Mouse (Mus musculus): Measurements from ENCODE around the gene Chrnb1.

Gene Chrnb1

DNA sequence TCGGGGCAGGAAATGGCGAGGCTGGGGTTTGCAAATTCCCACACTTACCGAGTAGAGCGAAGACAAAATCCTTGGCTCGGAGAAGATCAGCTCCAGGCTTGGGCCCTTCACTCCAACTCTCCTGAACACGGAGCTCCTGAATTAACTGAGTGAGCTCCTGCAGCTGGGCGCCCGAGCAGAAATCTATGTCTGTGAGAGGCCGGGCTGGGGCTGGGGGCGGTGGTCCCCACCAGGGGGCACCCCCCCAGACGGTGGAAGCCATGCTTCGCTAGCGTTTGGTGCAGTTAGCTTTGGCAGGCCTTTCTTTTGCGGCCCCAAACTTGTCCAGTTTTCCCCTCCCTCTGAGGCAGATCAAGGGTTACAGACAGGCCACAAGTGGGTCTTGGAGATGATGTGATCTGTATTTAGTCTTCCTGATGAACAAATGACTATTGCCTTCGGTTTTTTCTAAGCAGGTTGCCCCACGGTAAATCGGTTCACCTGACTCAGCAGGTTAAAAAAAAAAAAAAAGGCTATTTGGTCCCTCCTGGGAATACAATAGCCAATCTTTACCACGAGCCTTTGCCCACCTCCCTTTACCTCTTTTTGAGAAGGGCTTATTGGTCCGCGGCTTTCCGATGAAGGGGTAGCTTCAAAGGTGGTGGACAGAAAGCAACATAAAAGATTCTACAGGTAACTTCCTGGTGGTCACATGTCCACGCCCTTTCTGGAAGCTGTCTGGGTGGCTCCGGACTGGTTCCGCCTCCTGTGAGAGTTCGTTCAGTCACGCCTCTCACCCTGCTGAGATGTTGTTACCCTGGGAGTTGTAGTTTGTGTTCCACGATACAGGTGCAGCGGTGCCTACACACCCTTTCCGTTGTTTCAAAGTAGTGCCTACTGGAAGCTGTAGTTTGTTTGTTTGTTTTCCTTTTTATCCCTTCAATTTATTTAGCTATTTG, 9.5 kb upstream of the Chrnb1 start, which contains the start of gene Tmem102:
Tmem102 (minus strand) TSS at position 653 of the 938 bp plus-strand sequence.
- DNase-seq (ENCODE audit: low read depth, low spot score): no peak

GRCm38 (mm10) chr11:69804652-69804940, 8.9 kb upstream of the Chrnb1 start:
- DNase-seq (ENCODE audit: low read depth, low spot score): no peak

GRCm38 (mm10) chr11:69803786-69804651, 8.3 kb upstream of the Chrnb1 start:
- peak; percentile 33 for DNase-seq (ENCODE audit: low read depth, low spot score)

GRCm38 (mm10) chr11:69803328-69803727, 7.6 kb upstream of the Chrnb1 start:
- DNase-seq (ENCODE audit: low read depth, low spot score): no peak

DNA sequence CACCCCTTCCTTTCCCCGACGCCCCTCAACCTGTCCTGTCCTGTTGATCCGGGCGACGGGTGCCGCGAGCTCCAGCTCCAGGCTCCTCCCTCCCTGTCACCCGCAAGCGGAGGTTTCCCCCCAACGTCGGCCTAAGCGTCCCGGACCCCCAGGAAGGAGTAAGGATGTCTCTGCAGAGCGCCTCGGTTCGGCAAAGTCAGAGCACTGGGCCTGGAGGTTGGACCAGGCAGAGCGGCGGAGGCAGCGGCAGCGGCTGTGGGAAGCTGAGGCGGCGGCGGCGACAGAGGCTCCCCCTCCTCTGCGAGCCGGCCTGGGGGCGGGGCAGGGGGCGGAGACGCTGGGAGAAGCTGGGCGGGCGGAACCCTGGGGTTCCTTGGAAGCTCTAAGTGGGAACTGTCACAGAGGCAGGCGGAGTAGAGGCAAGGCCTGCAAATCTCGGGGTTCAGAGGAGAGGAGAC, 6.9 kb upstream of the Chrnb1 start:
- no peak for DNase-seq (ENCODE audit: low read depth, low spot score)

DNA sequence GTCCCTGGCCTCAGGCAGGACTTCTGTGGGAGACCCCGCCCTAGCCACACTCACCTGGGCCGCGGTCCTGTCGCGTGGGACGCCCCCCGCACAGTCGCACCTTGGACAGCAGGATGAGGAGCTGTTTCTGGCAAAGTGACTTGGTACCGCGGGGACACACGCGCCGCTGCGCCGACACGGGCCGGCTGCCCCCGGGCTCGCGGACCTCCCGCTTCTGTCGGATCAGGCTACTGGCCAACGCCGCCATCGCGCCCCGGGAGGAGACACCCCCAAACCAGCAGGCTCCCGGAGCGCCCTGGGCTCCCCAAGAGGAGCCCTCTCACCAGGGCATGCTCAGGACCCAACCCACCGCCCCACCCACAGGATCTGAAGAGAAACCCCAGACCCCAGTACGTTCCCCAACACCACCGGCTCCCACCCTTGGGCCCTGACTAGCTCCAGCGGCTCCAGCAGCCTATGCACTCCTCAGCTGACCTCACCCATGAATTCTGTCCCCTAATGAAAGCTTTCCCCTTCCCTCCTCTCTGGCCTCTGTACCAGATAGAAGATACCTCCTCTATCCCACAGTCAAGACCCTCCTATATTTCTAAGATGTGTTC, 5.7 kb upstream of the Chrnb1 start, which contains the start of gene Fgf11:
Fgf11 (minus strand) TSS at position 479 of the 599 bp plus-strand sequence.
- DNase-seq (ENCODE audit: low read depth, low spot score): no peak

DNA sequence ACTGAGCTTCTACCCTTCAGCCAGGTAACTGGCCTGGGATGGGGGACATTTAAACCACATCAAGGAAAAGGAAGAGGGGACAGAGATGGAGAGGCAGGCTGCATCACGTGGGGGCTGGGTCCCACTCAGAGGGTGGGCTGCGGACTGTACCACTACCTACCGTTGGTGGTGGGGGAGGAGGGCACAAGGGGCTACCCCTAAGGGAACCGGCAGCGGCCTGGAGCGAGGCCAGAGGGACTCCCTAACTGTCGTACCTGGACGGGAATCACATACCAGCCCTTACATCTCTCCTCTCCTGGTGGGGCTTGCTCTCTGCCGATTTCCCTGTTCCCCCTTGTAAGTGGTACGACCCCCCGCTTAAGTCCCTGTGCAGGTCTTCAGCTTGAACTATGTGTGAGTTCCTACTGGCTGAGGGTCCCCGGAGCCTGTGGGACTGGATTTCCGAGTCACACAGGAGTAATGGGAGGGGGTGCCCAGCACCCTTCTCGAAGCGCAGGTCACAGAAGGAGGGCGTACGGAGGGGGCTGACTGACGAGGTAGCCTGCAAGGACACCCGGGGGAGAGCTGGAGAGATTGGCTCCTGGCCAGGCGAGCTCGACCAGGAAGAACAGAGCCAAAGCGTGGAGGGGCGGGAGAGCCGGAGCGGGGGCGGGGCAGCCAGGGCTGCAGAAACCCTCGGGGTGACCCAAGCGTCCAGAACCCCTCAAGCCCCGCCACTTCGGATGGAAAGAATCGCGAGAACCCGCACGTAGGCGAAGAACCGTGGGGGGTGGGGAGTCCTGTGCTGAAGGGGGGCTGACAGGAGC, 4.9 kb upstream of the Chrnb1 start:
- no peak for DNase-seq (ENCODE audit: low read depth, low spot score)

- no peak for DNase-seq (ENCODE audit: low read depth, low spot score)
These were observed 4.3 kb upstream of the Chrnb1 start for GRCm38 (mm10) chr11:69800138-69800391.

DNA sequence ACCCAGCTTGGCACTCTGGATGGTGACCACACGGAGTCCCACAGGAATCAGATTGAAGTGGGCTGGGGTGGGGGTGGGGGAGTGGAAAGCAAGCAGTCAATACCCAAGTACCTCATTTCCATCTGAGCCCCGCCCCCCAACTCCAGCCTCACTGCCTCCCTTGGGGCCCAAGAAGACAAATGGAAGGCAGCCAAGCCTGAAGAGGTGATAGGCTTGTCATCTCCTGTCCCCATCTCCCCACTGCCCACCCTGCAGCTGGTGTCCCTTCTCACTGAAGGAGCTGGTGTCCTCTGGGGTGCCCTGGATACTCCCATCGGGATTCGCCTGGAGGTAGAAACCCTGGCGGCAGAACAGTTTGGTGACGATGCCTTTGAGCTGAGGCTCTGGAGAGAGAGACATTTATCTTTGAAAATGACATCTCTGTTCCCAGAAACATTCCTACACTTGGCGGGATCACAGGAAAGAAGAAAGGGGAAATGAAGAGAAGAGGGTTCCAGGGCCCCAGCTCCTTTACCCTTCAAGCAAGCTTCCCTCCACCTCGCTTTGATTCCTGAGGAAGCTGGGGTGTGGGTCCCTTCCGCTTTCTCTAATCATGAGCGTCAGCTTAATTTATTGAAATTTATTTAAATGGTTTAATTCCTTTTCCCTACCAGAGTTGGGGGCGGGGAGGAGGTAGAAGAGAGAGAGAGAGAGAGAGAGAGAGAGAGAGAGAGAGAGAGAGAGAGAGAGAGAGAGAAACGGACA, 3.8 kb upstream of the Chrnb1 start:
- DNase-seq (ENCODE audit: low read depth, low spot score): no peak

DNA sequence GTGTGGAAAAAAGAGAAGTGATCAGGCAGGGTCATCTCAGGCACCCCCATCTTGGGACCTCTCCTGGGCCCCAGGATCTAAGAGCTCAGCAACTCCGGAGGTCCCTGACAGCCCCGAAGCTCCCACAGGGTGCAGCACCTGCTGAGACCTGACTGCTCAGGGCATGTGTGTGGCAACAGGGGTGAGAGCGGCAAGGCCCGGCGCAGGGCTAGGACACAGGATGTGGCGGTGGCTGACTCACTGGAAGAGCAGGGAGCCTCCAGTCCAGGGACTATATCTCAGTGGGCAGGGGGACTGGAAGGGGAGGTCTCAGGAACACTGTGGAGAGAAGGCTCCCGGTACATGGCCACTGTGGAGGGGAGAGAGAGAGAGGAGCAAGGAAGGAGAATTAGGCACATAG, 2.2 kb upstream of the Chrnb1 start:
- peak; percentile 8 for DNase-seq (ENCODE audit: low read depth, low spot score)

GRCm38 (mm10) chr11:69795983-69796435, 266 bp upstream of the Chrnb1 start:
- DNase-seq (ENCODE audit: low read depth, low spot score): no peak

GRCm38 (mm10) chr11:69793429-69793828, 2.3 kb downstream of the Chrnb1 start:
- DNase-seq (ENCODE audit: low read depth, low spot score): no peak

DNA sequence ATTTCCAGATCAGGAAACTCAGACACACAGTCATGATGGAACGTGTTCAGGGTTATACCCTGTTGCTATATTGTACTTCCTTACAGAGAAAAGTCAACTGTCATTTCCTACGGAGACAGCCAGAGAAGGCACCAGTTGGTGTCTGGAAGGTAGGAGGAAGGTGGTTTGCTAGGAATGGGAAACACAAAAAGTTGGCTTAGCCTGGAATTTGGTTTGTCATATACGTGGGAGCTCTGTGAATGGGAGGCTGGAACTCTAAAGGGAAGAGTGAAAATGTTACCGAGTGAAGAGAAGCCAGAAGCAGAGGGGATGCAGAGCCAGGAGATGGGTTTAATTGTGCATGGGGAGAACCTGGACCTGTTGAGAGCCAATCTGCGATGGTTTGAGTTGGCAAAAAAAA, 4.3 kb downstream of the Chrnb1 start:
- no peak for DNase-seq (ENCODE audit: low read depth, low spot score)

DNA sequence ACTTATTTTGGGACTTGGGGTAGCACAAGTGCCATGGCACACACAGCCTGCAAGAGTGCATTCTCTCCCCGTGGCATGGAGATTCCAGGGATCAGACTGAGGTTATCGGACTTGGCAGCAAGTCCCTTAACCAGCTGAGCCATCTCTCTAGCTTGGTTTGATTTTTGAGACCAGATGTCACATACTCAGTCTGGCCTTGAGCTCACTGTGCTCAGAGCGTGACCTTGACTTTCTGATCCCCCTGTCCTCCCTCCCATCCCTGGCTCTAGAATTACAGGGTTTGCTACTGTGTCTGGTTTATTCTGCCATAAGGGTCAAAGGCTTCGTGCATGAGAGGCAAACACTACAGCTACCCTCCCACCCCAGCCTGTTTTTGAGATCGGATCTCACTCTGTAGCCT, 6.3 kb downstream of the Chrnb1 start:
- DNase-seq (ENCODE audit: low read depth, low spot score): no peak

- no peak for DNase-seq (ENCODE audit: low read depth, low spot score)
These were observed 8.4 kb downstream of the Chrnb1 start for GRCm38 (mm10) chr11:69787306-69787705.

DNA sequence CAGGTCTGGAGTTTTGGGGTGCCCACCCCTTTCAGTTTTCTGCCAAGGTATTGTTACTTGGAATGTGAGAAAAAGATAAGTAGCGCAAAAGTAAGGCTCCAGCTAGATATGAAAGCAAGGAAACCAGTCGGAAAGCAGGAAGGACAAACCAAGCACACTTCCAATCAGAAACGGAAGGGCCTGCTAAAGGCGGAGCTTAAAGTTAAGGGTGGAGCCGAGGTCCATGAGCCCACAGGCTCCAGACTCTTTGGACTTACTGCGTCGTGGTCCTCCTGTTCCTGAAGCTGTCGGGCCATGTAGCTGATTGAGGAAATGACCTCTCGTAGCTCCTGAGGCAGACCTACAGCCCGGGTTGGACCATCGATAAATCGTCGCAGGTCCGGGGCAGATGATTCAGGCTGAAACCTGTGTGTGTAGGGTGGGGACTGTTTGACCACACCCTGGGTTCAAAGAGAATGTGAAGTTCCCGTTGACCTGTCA, 10.9 kb downstream of the Chrnb1 start:
- DNase-seq (ENCODE audit: low read depth, low spot score): no peak

- DNase-seq (ENCODE audit: low read depth, low spot score): no peak
These were observed 13.9 kb downstream of the Chrnb1 start for GRCm38 (mm10) chr11:69781828-69782227.

DNA sequence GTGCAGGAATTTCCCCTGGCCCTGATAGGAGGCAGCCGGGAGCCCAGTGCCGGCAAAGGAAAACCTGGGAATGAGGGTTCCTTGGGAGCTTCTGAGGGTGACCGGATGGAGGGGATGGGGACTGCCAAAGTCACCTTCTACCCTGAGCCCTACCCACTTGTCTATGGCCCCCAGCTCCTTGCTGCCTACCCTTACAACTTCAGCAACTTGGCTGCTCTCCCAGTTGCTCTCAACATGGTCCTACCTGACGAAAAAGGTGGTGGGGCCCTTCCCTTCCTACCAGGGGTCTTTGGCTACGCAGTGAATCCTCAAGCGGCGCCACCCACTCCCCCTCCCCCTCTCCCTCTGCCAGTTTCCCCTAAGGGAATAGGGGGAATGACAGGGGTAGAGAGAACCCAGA, 16.8 kb downstream of the Chrnb1 start:
- no peak for DNase-seq (ENCODE audit: low read depth, low spot score)

GRCm38 (mm10) chr11:69778258-69778982, 17.3 kb downstream of the Chrnb1 start:
- DNase-seq (ENCODE audit: low read depth, low spot score): no peak
